Mouse (Mus musculus): Measurements from ENCODE around the gene Pex3. TPM values are rescaled to one million over a fixed set of nuclear protein-coding genes. Genes with fewer than 3 reads are reported as not detected.

Gene Pex3
- polyA plus RNA-seq (2015; fragmentation: Nextera tagmentation; extraction: Ambion mirVana) = 29.5 and 31.0 TPM in 2 replicates

DNA sequence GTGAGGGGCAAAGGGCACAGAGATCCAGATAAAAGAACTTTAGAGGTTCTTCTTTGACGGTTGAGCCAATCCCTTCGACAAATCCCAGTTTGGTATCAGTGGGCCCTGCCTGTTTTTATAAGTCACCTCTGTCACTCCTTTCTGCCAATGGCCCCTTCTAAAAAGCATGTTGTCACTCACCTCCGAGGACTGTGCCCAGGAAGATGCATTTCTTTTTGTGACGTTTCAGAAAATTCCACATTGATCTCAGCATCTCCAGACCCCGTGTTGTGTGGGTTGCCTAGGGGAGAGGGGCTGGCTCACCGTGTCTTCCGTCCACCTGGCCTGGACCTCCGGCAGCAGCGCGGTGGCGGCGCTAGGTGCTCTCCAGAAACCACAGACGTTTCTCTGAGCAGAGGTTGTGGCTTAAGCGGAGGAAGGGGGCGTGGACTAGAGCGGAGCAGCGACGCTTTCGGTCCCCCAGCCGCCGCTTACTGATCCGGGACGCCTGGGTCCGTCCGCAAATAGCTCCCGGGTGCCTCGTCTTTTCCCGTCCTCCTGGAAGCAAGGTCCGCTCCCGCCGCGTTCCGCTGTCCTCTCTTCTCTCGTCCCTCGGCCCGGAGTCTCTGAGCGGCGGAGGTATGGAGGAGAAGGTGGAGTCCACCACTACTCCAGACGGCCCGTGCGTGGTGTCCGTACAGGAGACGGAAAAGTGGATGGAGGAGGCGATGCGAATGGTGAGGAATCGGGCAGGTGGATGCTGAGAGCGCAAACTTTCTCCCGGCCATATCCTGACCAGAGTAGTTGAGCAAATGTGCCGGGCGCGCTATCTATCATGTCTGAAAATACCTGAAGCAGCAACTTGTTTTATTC lies at the start of gene Pex3, which contains the start of gene Adat2:
Gene Pex3 (minus strand): TSS at position 497 of the 852 bp plus-strand sequence.
Gene Adat2 (plus strand): TSS at position 249 of the 852 bp plus-strand sequence.
- H3K27ac ChIP-seq (ENCODE audit: low read depth, low read length) = peak within 1 kb of the TSS; percentile 57
- peak within 1 kb of the TSS; percentile 81 for H3K4me3 ChIP-seq (ENCODE audit: low read length)
- no peaks in the 10 kb centered on the region for H3K27me3 ChIP-seq (replicated peaks; ENCODE audit: control insufficient read depth, insufficient read depth, low read length)
- peak within 1 kb of the TSS; percentile 92 for H3K4me2 ChIP-seq (ENCODE audit: low read length)
- H3K4me1 ChIP-seq (ENCODE audit: control insufficient read depth, insufficient read depth, low read depth, low read length) = peaks cover 9% of the 10 kb centered on the region
- under 1% methylated on average over 51 of the region's 51 CpGs for WGBS
- peak within 1 kb of the TSS; percentile 83 for H3K9ac ChIP-seq (ENCODE audit: low read depth, low read length)
- no peaks in the 10 kb centered on the region for H3K36me3 ChIP-seq (ENCODE audit: control insufficient read depth, insufficient read depth, low read length)
- no peaks in the 10 kb centered on the region for H3K9me3 ChIP-seq (ENCODE audit: control insufficient read depth, low read length)
- peak; percentile 98 for ATAC-seq

DNA sequence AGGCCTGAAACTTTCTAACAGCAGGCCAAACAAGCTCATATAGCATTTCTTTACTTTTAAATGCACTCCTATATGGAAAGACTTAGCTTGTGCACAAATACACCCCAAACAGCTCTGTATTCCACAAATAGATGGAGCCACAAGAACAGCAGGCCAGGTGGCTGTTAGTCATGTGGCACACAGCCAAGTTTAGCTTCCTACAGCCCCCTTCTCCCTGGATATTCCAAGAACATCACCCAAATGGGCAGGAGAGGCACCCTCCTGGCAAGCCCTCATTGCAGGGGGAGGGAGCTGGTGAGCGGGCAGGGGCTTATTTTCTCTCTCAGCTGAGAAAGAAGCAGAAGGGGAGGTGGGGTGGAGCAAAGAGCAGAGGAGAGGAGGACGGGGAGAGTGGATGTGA lies 48.0 kb upstream of the Pex3 start:
- Histone ChIP-seq H3K9me3 (ENCODE audit: control insufficient read depth, low read length) (no peaks in the 10 kb centered on the region), H3K36me3 (ENCODE audit: control insufficient read depth, insufficient read depth, low read length) (no peaks in the 10 kb centered on the region), H3K4me1 (ENCODE audit: control insufficient read depth, insufficient read depth, low read depth, low read length) (no peaks in the 10 kb centered on the region), H3K4me2 (ENCODE audit: low read length) (no peak overlapping the region), H3K4me3 (ENCODE audit: low read length) (no peak overlapping the region), H3K9ac (ENCODE audit: low read depth, low read length) (no peak overlapping the region), H3K27me3 (replicated peaks; ENCODE audit: control insufficient read depth, insufficient read depth, low read length) (no peaks in the 10 kb centered on the region), H3K27ac (ENCODE audit: low read depth, low read length) (no peak overlapping the region)
- WGBS = 62% methylated on average over 2 of the region's 2 CpGs
- no peak for ATAC-seq

DNA sequence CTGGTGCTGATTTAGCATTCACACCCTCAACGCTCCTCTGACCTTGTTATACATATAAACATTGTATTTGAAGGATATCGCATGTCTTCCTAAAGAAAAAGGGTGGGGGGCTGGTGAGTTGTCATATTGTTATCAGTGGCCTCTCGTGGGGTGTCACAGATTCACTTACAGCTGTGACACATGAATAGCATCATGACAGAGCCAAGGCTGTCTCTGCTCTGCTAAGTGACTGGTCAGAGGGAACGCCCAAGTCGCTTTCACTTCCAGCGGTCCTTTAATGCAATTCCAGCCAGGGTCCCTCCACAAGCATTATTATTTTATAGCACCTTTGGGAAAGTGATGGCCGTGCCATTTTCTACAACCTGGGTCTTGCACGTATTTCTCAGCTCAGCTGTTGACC lies 44.5 kb upstream of the Pex3 start:
- no peak for ATAC-seq
- no peak overlapping the region for H3K9ac ChIP-seq (ENCODE audit: low read depth, low read length)
- no peak overlapping the region for H3K27ac ChIP-seq (ENCODE audit: low read depth, low read length)
- no peaks in the 10 kb centered on the region for H3K9me3 ChIP-seq (ENCODE audit: control insufficient read depth, low read length)
- no peaks in the 10 kb centered on the region for H3K27me3 ChIP-seq (replicated peaks; ENCODE audit: control insufficient read depth, insufficient read depth, low read length)
- no peak overlapping the region for H3K4me2 ChIP-seq (ENCODE audit: low read length)
- no peaks in the 10 kb centered on the region for H3K4me1 ChIP-seq (ENCODE audit: control insufficient read depth, insufficient read depth, low read depth, low read length)
- no peak overlapping the region for H3K4me3 ChIP-seq (ENCODE audit: low read length)
- WGBS = 70% methylated on average over 8 of the region's 8 CpGs
- H3K36me3 ChIP-seq (ENCODE audit: control insufficient read depth, insufficient read depth, low read length) = no peaks in the 10 kb centered on the region

DNA sequence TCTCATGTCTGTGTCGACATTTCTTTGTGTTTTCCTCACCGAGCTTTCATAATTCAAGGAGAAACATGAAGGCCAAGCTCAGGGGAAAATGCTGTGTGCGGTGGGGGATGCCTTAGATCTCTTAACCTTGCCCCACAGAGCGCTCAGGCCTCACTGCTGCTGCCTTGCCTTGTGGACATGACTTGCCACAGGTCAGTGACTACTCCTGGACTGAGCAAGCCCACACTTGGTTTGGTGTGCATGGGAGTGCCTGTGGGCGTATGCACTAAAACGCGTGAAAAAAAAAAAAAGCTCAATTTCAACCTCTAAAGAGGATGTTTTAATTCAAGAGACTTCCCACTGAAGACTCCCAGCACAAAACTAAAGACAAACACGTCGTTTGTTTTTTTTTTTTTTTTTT lies 43.9 kb upstream of the Pex3 start:
- Histone ChIP-seq H3K36me3 (ENCODE audit: control insufficient read depth, insufficient read depth, low read length) (no peaks in the 10 kb centered on the region), H3K4me1 (ENCODE audit: control insufficient read depth, insufficient read depth, low read depth, low read length) (no peaks in the 10 kb centered on the region), H3K9me3 (ENCODE audit: control insufficient read depth, low read length) (no peaks in the 10 kb centered on the region), H3K27ac (ENCODE audit: low read depth, low read length) (no peak overlapping the region), H3K9ac (ENCODE audit: low read depth, low read length) (no peak overlapping the region), H3K4me2 (ENCODE audit: low read length) (no peak overlapping the region), H3K4me3 (ENCODE audit: low read length) (no peak overlapping the region), H3K27me3 (replicated peaks; ENCODE audit: control insufficient read depth, insufficient read depth, low read length) (no peaks in the 10 kb centered on the region)
- WGBS = 75% methylated on average over 9 of the region's 9 CpGs
- ATAC-seq = no peak

DNA sequence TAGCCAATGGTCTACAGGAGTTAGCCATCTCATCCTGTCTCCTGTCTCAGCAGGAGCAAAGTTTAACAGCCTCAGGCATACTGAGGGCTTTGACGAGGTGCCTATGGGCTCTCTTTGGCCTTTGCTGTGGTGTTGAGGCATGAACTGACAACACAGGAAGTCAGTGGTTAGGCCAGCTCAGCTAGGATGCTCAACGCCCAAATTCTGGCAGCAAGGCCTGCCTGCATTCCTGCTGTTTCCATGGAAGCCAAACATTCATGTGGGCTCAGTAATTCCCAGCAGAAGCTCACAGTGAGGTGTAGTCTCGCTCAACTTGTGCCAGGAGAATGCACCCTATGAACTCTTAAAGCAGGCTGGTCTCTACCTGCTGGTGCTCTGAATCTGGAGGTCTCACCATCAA lies 43.1 kb upstream of the Pex3 start:
- ATAC-seq = 0 out of 2 replicates have a peak, but pooled peaks have one; percentile 27
- 30% methylated on average over 3 of the region's 3 CpGs for WGBS

DNA sequence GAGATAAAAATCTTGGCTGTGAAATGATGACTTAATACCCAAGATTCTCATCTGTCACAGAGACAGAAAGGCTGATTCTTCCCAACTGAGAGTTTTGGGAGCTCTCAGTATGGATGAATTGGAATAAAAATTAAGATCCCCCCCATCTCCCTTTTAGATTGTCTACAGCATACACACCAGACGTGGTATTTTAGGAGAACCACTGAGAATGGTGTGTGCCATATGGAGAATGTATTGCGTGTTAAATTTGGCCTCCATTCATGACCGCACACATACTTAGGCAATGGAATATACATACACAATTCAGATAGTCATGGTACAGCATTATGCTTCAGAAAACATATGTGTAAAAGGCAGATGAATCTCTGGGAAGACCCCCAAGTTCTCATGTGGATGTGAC lies 40.6 kb upstream of the Pex3 start:
- Histone ChIP-seq H3K9me3 (ENCODE audit: control insufficient read depth, low read length) (no peaks in the 10 kb centered on the region), H3K9ac (ENCODE audit: low read depth, low read length) (no peak overlapping the region), H3K4me2 (ENCODE audit: low read length) (no peak overlapping the region), H3K4me1 (ENCODE audit: control insufficient read depth, insufficient read depth, low read depth, low read length) (no peaks in the 10 kb centered on the region), H3K27ac (ENCODE audit: low read depth, low read length) (no peak overlapping the region), H3K27me3 (replicated peaks; ENCODE audit: control insufficient read depth, insufficient read depth, low read length) (no peaks in the 10 kb centered on the region), H3K4me3 (ENCODE audit: low read length) (no peak overlapping the region), H3K36me3 (ENCODE audit: control insufficient read depth, insufficient read depth, low read length) (no peaks in the 10 kb centered on the region)
- ATAC-seq = no peak
- 86% methylated on average over 3 of the region's 3 CpGs for WGBS

More for the DNA sequence above, 43.1 kb upstream of the Pex3 start:
- no peak overlapping the region for H3K9ac ChIP-seq (ENCODE audit: low read depth, low read length)
- no peak overlapping the region for H3K4me2 ChIP-seq (ENCODE audit: low read length)
- no peaks in the 10 kb centered on the region for H3K27me3 ChIP-seq (replicated peaks; ENCODE audit: control insufficient read depth, insufficient read depth, low read length)
- H3K4me3 ChIP-seq (ENCODE audit: low read length) = no peak overlapping the region
- no peaks in the 10 kb centered on the region for H3K9me3 ChIP-seq (ENCODE audit: control insufficient read depth, low read length)
- H3K36me3 ChIP-seq (ENCODE audit: control insufficient read depth, insufficient read depth, low read length) = no peaks in the 10 kb centered on the region
- no peaks in the 10 kb centered on the region for H3K4me1 ChIP-seq (ENCODE audit: control insufficient read depth, insufficient read depth, low read depth, low read length)
- H3K27ac ChIP-seq (ENCODE audit: low read depth, low read length) = no peak overlapping the region

DNA sequence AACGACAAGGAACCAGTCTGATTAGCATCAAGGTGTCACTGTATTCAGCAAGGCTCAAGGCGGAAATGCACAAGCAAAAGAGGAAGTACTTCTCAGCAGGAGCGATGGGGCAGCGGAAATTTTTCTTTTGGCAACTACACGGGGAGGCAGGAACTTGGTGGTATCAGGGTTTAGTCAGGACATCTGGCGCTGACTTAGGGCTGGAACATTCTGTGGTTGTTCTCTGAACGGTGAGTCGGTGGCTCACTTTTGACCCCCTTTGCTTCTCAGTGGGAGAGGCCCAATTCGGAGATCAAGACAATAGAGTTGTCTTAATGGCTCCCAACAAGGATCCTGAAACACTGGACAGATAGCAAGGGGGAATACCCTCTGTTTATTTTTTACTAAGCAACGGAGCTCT lies 39.3 kb upstream of the Pex3 start:
- H3K9ac ChIP-seq (ENCODE audit: low read depth, low read length) = no peak overlapping the region
- no peaks in the 10 kb centered on the region for H3K4me1 ChIP-seq (ENCODE audit: control insufficient read depth, insufficient read depth, low read depth, low read length)
- H3K36me3 ChIP-seq (ENCODE audit: control insufficient read depth, insufficient read depth, low read length) = no peaks in the 10 kb centered on the region
- no peak overlapping the region for H3K27ac ChIP-seq (ENCODE audit: low read depth, low read length)
- no peaks in the 10 kb centered on the region for H3K27me3 ChIP-seq (replicated peaks; ENCODE audit: control insufficient read depth, insufficient read depth, low read length)
- ATAC-seq = no peak
- 88% methylated on average over 10 of the region's 10 CpGs for WGBS
- H3K4me3 ChIP-seq (ENCODE audit: low read length) = no peak overlapping the region
- H3K4me2 ChIP-seq (ENCODE audit: low read length) = no peak overlapping the region
- no peaks in the 10 kb centered on the region for H3K9me3 ChIP-seq (ENCODE audit: control insufficient read depth, low read length)

DNA sequence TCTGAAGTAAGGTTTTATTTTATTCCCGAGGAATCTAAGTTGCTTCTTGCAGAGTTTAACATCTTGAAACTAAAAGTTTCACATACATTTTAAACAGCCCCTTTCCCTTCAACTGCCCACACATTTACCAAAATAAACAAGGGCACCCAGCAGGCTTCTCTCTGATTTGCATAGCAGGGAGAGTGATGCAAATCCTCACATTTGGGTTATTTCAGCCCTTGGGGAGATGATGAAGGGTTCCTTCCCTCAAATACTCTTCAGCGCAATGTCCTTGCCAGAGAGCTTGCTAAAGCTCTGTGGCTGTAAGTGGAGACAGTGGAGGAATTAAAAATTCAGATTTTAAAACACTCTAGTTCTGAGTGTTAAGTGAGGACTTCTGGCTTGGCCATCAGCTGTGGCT lies 35.0 kb upstream of the Pex3 start:
- Histone ChIP-seq H3K4me3 (ENCODE audit: low read length) (no peak overlapping the region), H3K36me3 (ENCODE audit: control insufficient read depth, insufficient read depth, low read length) (no peaks in the 10 kb centered on the region), H3K27ac (ENCODE audit: low read depth, low read length) (no peak overlapping the region), H3K27me3 (replicated peaks; ENCODE audit: control insufficient read depth, insufficient read depth, low read length) (no peaks in the 10 kb centered on the region), H3K9ac (ENCODE audit: low read depth, low read length) (no peak overlapping the region), H3K4me1 (ENCODE audit: control insufficient read depth, insufficient read depth, low read depth, low read length) (no peaks in the 10 kb centered on the region), H3K4me2 (ENCODE audit: low read length) (no peak overlapping the region), H3K9me3 (ENCODE audit: control insufficient read depth, low read length) (no peaks in the 10 kb centered on the region)
- WGBS = 81% methylated on average over 2 of the region's 2 CpGs
- ATAC-seq = no peak

DNA sequence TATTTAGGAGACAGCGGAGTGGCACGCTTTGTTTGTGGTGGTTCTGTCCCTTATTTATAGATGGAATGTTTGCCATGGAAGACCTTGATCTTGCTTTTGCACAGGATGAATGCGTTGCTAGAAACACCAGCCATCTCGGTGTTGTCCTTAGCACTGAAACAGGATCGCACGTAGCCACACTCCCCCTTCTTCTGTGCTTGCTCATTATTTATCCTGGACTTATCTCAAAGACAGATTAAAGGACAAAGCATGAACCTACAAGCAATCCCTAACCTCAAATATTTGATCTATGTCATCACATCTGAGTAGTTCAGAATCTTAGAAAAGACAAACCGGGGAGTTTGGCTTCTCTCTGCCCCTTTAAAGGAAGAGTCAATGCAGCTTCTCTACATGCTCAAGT lies 24.2 kb upstream of the Pex3 start:
- Histone ChIP-seq H3K4me3 (ENCODE audit: low read length) (no peak overlapping the region), H3K4me2 (ENCODE audit: low read length) (no peak overlapping the region), H3K4me1 (ENCODE audit: control insufficient read depth, insufficient read depth, low read depth, low read length) (no peaks in the 10 kb centered on the region), H3K27me3 (replicated peaks; ENCODE audit: control insufficient read depth, insufficient read depth, low read length) (no peaks in the 10 kb centered on the region), H3K9ac (ENCODE audit: low read depth, low read length) (no peak overlapping the region), H3K9me3 (ENCODE audit: control insufficient read depth, low read length) (no peaks in the 10 kb centered on the region), H3K36me3 (ENCODE audit: control insufficient read depth, insufficient read depth, low read length) (no peaks in the 10 kb centered on the region), H3K27ac (ENCODE audit: low read depth, low read length) (no peak overlapping the region)
- ATAC-seq = no peak
- 85% methylated on average over 7 of the region's 7 CpGs for WGBS

All from hindbrain, embryonic 16.5 days (tissue).